Mouse (Mus musculus): Measurements from ENCODE around the gene Trim67.
A peak's percentile ranks its signal among the peaks of the same experiment; 100 is the strongest.

Trim67 gene

DNA sequence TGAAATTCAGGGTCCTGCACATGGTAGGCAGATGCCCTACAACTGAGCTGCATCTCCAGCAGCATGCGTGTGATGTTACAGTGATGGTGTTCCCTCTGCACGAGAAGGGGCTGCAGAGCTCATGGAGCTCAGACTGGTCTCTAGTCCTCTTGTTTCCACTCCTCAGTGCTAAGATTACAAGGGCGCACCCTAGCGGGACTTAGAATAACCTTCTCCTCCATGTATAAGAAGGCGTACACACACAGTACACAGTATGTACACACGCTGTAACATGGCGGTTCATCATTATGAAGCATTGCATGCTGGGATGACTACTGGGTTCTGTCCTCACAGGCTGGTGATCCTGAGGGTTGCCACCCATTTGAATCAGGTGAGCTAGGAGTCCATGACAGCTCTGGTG, 79.2 kb downstream of the Trim67 start:
- DNase-seq (ENCODE audit: low read depth, low spot score): no peak

DNA sequence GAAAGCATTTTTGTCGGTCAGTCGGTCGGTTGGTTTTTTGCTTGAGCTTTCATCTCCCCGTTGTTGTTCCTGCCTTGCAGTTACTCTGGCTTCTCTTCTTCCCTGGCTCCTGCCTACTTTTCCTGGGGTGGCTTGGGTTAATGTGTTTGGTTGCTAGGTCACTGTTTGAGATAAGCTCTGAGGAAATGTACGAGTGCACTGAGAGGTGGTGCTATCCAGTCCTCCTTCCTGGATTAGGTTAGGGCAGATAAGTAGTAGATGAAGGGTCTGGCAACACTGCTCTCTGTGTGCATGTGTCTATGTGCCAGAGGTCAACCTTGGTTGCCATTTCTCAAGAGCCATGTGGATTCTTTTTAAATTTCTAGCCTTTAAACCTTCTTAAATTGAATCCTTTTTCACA, 79.8 kb downstream of the Trim67 start:
- DNase-seq (ENCODE audit: low read depth, low spot score): no peak

DNA sequence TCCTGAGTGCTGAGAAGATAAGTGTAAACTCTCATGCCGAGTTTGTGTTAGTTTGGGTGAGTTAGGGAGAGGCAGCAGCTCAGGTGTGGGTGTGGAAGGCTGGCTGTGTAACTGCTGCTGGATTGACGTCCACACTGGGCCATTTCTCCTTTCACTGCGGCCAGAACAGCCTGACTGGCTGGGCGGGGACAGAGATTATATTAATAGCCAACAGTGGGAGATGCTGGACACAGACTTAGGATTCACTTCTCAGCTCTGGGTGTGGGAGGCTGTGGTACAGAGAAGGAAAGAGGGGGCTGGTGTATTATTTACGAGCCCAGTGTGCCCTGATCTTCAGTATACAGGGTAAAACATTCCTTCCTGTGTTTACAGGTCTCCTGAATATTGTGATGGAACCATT, 85.2 kb downstream of the Trim67 start:
- no peak for DNase-seq (ENCODE audit: low read depth, low spot score)

DNA sequence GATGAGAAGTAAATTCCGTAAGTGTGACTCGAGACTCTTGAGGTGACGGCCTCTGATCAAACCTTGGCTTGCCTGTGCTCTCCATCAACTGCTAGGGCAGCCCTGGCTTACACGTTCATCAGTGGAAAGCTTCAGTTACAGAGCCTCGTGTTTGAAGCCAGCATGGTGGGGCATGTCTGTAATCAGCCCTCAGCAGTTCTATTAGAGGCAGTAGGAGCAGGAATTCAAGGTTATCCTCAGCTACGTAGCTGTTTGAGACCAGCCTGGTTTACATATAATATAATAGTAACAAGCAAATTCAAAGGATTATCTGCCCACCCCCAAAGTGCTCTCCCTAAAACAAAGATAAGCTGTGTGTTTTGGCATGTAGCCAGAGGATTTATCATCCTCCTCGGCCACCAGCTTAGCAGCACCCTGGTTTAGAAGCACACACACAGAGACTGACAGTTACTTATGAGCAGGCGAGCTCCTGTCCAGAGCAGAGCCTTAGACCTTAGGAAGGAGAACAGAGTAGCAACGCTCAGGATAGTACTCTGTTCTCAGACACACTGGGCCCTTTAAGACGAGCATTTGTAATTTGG, 86.1 kb downstream of the Trim67 start:
- peak; percentile 66 for DNase-seq (ENCODE audit: low read depth, low spot score)
